Mouse (Mus musculus) stomach, embryonic 16.5 days (tissue): ENCODE measurements around the gene Rhou. TPM values are rescaled to one million over a fixed set of nuclear protein-coding genes. Genes with fewer than 3 reads are reported as not detected.

Source experiments
- polyA plus RNA-seq: library from polyadenylated mRNA; unstranded; fragments of >200 nt; fragmentation: Nextera tagmentation; extraction: Ambion mirVana; gene quantifications from 2 replicates; pipeline ENCODE4 v1.2.1, GENCODE M21; 2015

Gene Rhou
- polyA plus RNA-seq, 1 experiment from 2014 or later: 8.7 TPM

Other genes starting within 250 kb of the Rhou start
- not detected in 2 replicates for gene Mc1r, start 246.8 kb upstream of the Rhou start, polyA plus RNA-seq
- gene Tubb3, start 242.5 kb upstream of the Rhou start, polyA plus RNA-seq: 46.7 and 50.2 TPM in 2 replicates
- 27.0 and 30.5 TPM in 2 replicates for gene Def8, start 230.4 kb upstream of the Rhou start, polyA plus RNA-seq
- gene Afg3l1, start 176.0 kb upstream of the Rhou start, polyA plus RNA-seq: 47.2 and 52.3 TPM in 2 replicates
- 3.2 TPM in 2 replicates for gene Dbndd1, start 138.5 kb upstream of the Rhou start, polyA plus RNA-seq
- gene Gas8, start 135.1 kb upstream of the Rhou start, polyA plus RNA-seq: 24.7 and 25.9 TPM in 2 replicates
- gene Rab4a, start 152.1 kb downstream of the Rhou start, polyA plus RNA-seq: 42.2 and 44.4 TPM in 2 replicates
- gene Ccsap, start 206.3 kb downstream of the Rhou start, polyA plus RNA-seq: 1.5 and 2.1 TPM in 2 replicates
- gene Acta1, start 240.8 kb downstream of the Rhou start, polyA plus RNA-seq: 120 and 1,117 TPM in 2 replicates